Mouse (Mus musculus) forebrain, embryonic 11.5 days (tissue): ENCODE data around the gene Secisbp2. TPM values are rescaled to one million over a fixed set of nuclear protein-coding genes. Genes with fewer than 3 reads are reported as not detected.

Experiments used
- ATAC-seq: fragments of 200-750 bp; cut with Nextera tagmentation; replicated peaks from 2 replicates; pipeline ENCODE4 v1.8.0; 2017; ENCODE audit warnings: moderate TSS enrichment; ENCODE audit not compliant: low FRiP score
- DNase-seq: peaks from one replicate; pipeline ENCODE4 v3.0.0-alpha.2; 2017; ENCODE audit warnings: low spot score
- H3K27ac ChIP-seq: fragments of 300-500 bp; sonication (generic); 2 replicates; pipeline ENCODE4 v1.5.1; 2014; ENCODE audit warnings: low read depth, low read length
- H3K27me3 ChIP-seq: fragments of 300-500 bp; sonication (generic); 2 replicates; pipeline ENCODE4 v1.6.1; 2014; ENCODE audit warnings: mild to moderate bottlenecking, low read length, mixed read lengths; ENCODE audit not compliant: control insufficient read depth, insufficient read depth
- H3K36me3 ChIP-seq: fragments of 300-500 bp; sonication (generic); 2 replicates; pipeline ENCODE4 v1.6.1; 2014; ENCODE audit warnings: mild to moderate bottlenecking, low read length, moderate library complexity, mixed read lengths; ENCODE audit not compliant: control insufficient read depth, insufficient read depth
- H3K4me1 ChIP-seq: fragments of 300-500 bp; sonication (generic); replicated peaks from 2 replicates; pipeline ENCODE4 v1.6.1; 2014; ENCODE audit warnings: low read length, mixed read lengths; ENCODE audit not compliant: control insufficient read depth, insufficient read depth
- H3K4me2 ChIP-seq: fragments of 300-500 bp; sonication (generic); 2 replicates; pipeline ENCODE4 v1.6.1; 2014; ENCODE audit warnings: low read depth, mild to moderate bottlenecking, low read length, moderate library complexity, mixed read lengths; ENCODE audit not compliant: severe bottlenecking
- H3K4me3 ChIP-seq: fragments of 300-500 bp; sonication (generic); 2 replicates; pipeline ENCODE4 v1.5.1; 2014; ENCODE audit warnings: low read depth, low read length
- H3K9ac ChIP-seq: fragments of 300-500 bp; sonication (generic); 2 replicates; pipeline ENCODE4 v1.6.1; 2014; ENCODE audit warnings: low read length
- H3K9me3 ChIP-seq: fragments of 300-500 bp; sonication (generic); 2 replicates; pipeline ENCODE4 v1.6.1; 2016; ENCODE audit warnings: low read length, mixed read lengths; ENCODE audit not compliant: control insufficient read depth
- WGBS: fragments of 180-500 bp; shearing (Covaris S2); extraction: QIAGEN DNeasy Blood & Tissue Kit; methylation state at CpG from one replicate; pipeline ENCODE4 v1.1.7; 2014; 5-methylcytosine and 5-hydroxymethylcytosine counted together
- polyA plus RNA-seq: library from polyadenylated mRNA; unstranded; fragments of >200 nt; fragmentation: Nextera tagmentation; extraction: Ambion mirVana; gene quantifications from 2 replicates; pipeline ENCODE4 v1.2.1, GENCODE M21; 2014

Gene Secisbp2
- polyA plus RNA-seq = 26.0 and 26.6 TPM in 2 replicates

DNA sequence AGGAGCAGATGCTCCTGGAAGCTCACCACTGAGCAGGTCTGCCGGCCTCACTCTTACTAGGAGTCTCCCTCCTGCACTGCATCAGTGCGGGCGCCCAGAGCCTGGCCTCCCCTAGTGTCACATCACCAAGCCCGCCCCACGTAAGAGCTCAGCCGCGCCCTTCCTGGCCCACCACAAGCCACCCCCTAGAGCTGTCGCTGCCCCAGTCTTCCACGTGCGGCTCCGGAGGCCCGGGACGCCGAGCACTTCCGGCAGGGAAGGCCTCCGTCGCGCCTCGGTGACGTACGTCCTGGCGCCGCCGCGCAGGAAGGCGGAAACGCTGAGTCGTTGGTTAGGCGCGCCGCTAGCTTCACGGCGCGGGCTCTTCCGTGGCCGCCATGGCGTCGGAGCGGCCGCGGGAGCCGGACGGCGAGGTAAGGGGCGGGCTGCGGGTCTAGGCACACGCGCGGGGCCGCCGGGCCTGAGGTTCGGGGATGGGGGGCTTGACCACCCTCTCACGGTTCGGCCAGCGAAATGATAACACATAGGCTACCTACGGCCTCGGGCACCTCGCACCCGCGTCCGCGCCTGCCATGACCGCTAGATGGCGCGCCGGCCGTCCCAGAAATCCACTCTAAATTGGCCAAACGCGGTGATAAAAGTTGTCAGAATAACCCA, at the start of gene Secisbp2:
TSS of gene Secisbp2 (plus strand) at position 290 of the 657 bp plus-strand sequence.
- WGBS = under 1% methylated on average over 69 of the region's 69 CpGs
- Histone ChIP-seq H3K9ac (peak within 1 kb of the TSS; percentile 72), H3K27me3 (no peaks in the 10 kb centered on the region), H3K9me3 (no peaks in the 10 kb centered on the region), H3K4me1 (peaks cover 12% of the 10 kb centered on the region), H3K36me3 (peaks cover 3% of the 10 kb centered on the region; the same call in 1 of the 2 replicates), H3K4me2 (peak within 1 kb of the TSS; percentile 76), H3K27ac (peak within 1 kb of the TSS; percentile 86), H3K4me3 (peak within 1 kb of the TSS; percentile 78)
- DNase-seq (peak; percentile 94), ATAC-seq (peak; percentile 95)

DNA sequence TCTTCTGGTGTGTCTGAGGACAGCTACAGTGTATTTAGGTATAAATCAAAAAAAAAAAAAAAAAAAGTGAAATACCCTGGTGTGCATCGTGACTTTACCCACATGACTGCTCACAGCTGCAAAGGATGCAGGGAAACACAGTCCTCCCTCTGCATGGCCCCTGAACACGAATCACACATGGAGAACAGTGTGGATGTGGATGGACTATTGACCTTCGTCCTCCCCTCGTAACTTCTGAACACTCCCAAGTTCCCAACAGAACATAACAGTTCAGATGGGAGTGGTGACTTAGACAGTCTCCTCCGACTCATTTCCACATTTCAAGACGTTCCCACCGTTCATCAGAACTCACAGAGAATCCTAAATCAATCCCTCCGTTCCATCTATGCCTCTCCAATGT, 48.7 kb upstream of the Secisbp2 start:
- no peak for DNase-seq
- Histone ChIP-seq H3K9ac (no peak overlapping the region), H3K4me2 (no peak overlapping the region), H3K27me3 (no peaks in the 10 kb centered on the region), H3K4me1 (peaks cover 4% of the 10 kb centered on the region; the same call in 1 of the 2 replicates), H3K27ac (no peak overlapping the region), H3K4me3 (no peak overlapping the region), H3K36me3 (no peaks in the 10 kb centered on the region), H3K9me3 (no peaks in the 10 kb centered on the region)
- WGBS = 85% methylated on average over 8 of the region's 8 CpGs
- ATAC-seq = no peak

DNA sequence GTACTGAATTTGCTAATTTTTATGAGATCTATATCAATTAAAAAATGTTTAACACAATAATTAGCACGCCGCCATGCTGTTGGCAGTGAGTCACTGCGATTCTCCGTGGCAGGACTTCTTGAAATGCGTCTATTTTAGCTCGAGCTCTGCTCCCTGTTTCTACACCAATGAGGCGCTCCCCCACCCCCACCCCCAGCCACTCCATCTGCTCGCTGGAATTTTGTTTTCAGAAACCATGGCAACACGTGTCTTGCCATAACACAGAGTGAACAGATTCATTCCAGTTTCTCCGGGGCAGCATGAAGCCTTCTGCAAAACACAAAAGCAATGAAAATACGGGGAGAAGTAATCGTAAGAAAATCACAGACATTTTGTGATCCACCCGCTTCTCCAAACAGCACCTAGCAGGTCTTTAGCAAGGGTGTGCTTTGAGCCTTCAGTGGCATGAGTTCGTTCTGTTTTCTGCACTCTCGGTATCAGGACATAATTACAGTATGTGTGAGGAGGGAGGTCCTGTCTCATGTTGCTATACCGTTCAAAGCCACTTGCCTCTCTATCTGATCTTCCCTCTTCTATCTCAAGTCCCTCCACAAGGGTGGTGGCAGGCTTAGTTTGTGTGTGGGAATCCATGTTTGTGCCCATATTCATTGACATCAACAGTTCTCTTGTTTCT, 48.1 kb upstream of the Secisbp2 start:
- Histone ChIP-seq H3K9ac (no peak overlapping the region; the same call in 1 of the 2 replicates), H3K4me3 (no peak overlapping the region; the same call in 1 of the 2 replicates), H3K36me3 (no peaks in the 10 kb centered on the region), H3K27ac (no peak overlapping the region), H3K27me3 (no peaks in the 10 kb centered on the region), H3K9me3 (no peaks in the 10 kb centered on the region), H3K4me1 (peaks cover 4% of the 10 kb centered on the region; the same call in 1 of the 2 replicates), H3K4me2 (peak overlapping the region; percentile 43)
- ATAC-seq (peak; percentile 82), DNase-seq (peak; percentile 77)
- WGBS = 39% methylated on average over 16 of the region's 16 CpGs

DNA sequence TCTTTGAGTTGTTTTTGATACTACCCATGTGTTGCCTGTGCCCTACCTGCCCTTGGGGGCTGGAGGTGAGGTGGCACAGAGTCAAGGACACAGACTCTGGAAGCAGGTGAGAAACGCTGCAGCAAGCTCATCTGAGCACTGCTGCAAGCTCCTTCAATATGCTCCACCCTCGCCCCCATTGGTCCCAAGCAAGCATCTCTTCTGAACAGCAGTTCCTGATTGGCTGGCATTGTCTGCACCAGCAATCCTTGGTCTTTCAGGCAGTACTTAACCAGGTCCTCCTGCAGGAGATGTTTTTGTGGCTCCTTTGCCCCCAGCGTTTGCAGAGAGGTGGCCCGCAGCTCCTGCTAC, 47.6 kb upstream of the Secisbp2 start:
- Histone ChIP-seq H3K9ac (no peak overlapping the region), H3K4me2 (peak overlapping the region; percentile 43; the same call in 1 of the 2 replicates), H3K9me3 (no peaks in the 10 kb centered on the region), H3K36me3 (no peaks in the 10 kb centered on the region), H3K4me3 (no peak overlapping the region), H3K27me3 (no peaks in the 10 kb centered on the region), H3K27ac (no peak overlapping the region), H3K4me1 (peaks cover 4% of the 10 kb centered on the region; the same call in 1 of the 2 replicates)
- 38% methylated on average over 4 of the region's 4 CpGs for WGBS
- ATAC-seq (peak; percentile 25; the same call in 1 of the 2 replicates), DNase-seq (peak; percentile 56)

DNA sequence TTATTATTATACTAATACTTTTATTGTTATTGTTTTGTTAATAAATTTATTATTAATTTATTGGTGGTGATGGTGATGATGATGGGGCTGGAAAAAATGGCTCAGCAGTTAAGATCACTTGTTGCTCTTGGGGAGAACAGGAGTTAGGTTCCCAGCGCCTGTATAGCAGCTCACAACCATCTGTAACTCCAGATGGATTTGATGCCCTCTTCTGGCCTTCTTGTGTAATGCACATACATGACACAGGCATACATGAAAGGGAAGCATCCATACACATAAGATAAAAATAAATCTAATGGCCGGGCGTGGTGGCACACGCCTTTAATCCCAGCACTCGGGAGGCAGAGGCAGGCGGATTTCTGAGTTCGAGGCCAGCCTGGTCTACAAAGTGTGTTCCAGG, 42.3 kb upstream of the Secisbp2 start:
- Histone ChIP-seq H3K27ac (no peak overlapping the region), H3K27me3 (no peaks in the 10 kb centered on the region), H3K4me1 (no peaks in the 10 kb centered on the region), H3K9me3 (no peaks in the 10 kb centered on the region), H3K4me2 (no peak overlapping the region), H3K36me3 (no peaks in the 10 kb centered on the region), H3K4me3 (no peak overlapping the region), H3K9ac (no peak overlapping the region)
- 93% methylated on average over 7 of the region's 7 CpGs for WGBS
- DNase-seq = no peak
- no peak for ATAC-seq

DNA sequence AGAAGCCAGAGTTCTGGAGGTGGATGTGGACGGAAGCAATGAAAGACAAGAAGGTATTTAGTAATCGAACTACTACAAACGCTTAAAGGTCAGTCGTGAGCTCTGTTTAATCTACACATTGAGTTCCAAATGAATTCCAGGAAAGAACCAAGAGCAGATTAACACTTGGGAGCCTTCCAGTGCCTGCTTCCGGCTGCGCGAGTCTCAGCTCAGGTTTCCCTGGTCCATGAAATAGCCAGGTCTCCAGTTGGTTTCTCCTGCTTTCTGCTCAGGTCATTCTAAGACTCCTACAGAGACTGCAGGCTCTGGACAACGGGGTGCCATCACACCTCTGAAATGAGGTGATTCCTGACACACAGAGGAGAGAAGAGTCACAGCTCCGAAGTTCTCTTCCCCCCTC, 40.4 kb upstream of the Secisbp2 start:
- Histone ChIP-seq H3K9ac (no peak overlapping the region), H3K4me1 (no peaks in the 10 kb centered on the region; the same call in 1 of the 2 replicates), H3K4me3 (no peak overlapping the region), H3K9me3 (no peaks in the 10 kb centered on the region), H3K27ac (no peak overlapping the region), H3K4me2 (no peak overlapping the region), H3K27me3 (no peaks in the 10 kb centered on the region), H3K36me3 (no peaks in the 10 kb centered on the region)
- ATAC-seq = no peak
- 30% methylated on average over 9 of the region's 9 CpGs for WGBS
- DNase-seq = no peak

DNA sequence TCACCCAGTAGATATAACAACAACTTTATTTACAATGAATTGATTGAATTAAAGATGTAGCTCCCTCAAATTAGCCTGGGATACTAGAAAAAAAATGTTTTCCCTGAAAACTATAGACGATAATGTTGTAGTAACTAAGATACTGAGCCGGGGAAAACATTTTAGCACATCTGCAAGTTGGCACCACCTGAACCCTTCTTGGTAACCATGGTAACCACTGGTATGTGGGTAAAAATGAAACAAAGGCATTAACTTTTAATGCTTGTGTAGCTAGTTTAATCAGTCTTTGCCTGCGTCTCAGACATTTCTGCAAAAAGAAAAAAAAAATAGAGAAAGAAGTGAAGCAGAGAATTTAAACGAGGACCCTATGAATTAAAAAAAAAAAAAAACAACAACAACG, 40.0 kb upstream of the Secisbp2 start:
- DNase-seq = no peak
- Histone ChIP-seq H3K36me3 (no peaks in the 10 kb centered on the region), H3K4me2 (no peak overlapping the region), H3K9me3 (no peaks in the 10 kb centered on the region), H3K9ac (no peak overlapping the region), H3K27me3 (no peaks in the 10 kb centered on the region), H3K4me1 (peaks cover 2% of the 10 kb centered on the region; the same call in 1 of the 2 replicates), H3K4me3 (no peak overlapping the region), H3K27ac (no peak overlapping the region)
- ATAC-seq = no peak
- 42% methylated on average over 5 of the region's 5 CpGs for WGBS

DNA sequence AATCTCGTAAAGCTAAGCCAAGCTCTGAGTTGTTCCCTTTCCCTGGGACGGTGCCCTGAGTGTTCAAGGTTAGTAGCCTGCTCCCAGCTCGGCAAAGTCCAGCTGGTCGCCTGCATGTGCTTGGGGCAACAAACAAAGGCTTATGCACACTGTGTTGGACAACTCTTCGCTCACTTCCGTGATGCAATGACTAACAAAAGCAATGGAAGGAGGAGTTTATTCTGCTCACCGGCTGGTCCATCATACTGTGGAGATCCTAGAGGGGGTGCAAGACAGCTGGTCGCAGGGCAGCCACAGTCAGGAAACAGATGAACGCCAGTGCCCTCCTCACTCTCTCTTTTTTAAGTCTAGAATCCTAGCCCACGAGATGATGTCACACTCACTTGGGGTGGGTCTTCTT, 35.7 kb upstream of the Secisbp2 start:
- no peak overlapping the region for H3K4me3 ChIP-seq
- H3K36me3 ChIP-seq = no peaks in the 10 kb centered on the region
- H3K4me2 ChIP-seq = no peak overlapping the region
- H3K9me3 ChIP-seq = no peaks in the 10 kb centered on the region
- whole genome bisulfite sequencing = 68% methylated on average over 10 of the region's 10 CpGs
- H3K27ac ChIP-seq = no peak overlapping the region
- DNase-seq (no peak), ATAC-seq (no peak)
- no peaks in the 10 kb centered on the region for H3K27me3 ChIP-seq
- H3K4me1 ChIP-seq = peaks cover 5% of the 10 kb centered on the region; the same call in 1 of the 2 replicates
- no peak overlapping the region for H3K9ac ChIP-seq
